Mouse (Mus musculus): ENCODE measurements around the gene Gm10945. TPM values are rescaled to one million over a fixed set of nuclear protein-coding genes. Genes with fewer than 3 reads are reported as not detected.

Gene Gm10945
- polyA plus RNA-seq, 1 experiment from 2014 or later, result not detected

GRCm38 (mm10) chr10:6705226-6705885 lies 56.2 kb downstream of the Gm10945 start:
- Histone ChIP-seq H3K4me3 (replicated peaks; ENCODE audit: low read depth, low read length) (no peak overlapping the region), H3K4me1 (ENCODE audit: control insufficient read depth, insufficient read depth, low read length) (no peaks in the 10 kb centered on the region), H3K9ac (replicated peaks; ENCODE audit: low read length) (no peak overlapping the region), H3K4me2 (ENCODE audit: low read length) (no peak overlapping the region), H3K36me3 (ENCODE audit: control insufficient read depth, insufficient read depth, low read length) (no peaks in the 10 kb centered on the region), H3K27ac (replicated peaks; ENCODE audit: low read depth, low read length) (no peak overlapping the region), H3K9me3 (ENCODE audit: control insufficient read depth, low read length) (no peaks in the 10 kb centered on the region), H3K27me3 (ENCODE audit: control insufficient read depth, insufficient read depth, low read length) (no peaks in the 10 kb centered on the region)
- 85% methylated on average over 1 of the region's 1 CpGs for WGBS
- peak; percentile 33 for DNase-seq
- no peak for ATAC-seq (ENCODE audit: low FRiP score, low TSS enrichment)

DNA sequence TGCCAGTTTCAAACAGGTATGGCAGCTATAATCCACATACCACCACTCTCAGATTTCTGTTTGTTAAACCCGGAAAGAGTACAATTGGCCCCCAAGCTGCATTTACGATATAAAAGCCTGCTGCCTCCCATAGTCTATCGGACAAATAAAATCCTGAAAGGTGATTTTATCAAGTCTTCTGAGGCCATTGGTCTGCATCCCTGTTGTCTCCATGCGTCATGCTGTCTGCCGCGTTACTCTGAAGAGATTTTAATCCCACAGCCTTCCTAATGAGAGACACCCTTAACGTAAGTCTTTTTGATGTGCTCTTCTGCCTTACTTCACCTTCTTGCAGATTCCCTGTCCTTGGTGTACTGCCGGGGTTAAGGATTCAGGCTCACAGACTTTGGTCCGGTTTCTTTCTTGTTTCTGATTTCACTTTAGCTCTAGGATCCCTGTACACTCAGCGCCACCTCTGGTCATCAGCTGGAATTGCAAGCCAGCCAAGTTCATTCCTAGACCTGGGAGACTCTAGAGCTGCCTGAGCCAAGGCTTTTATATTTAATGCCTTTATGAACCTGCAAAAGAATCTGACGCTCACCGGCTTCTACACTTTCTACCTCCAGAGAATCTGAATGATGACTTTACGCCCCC lies 67.2 kb downstream of the Gm10945 start:
- DNase-seq (peak; percentile 84), ATAC-seq (ENCODE audit: low FRiP score, low TSS enrichment) (peak; percentile 57; the same call in 1 of the 2 replicates)
- Histone ChIP-seq H3K4me3 (replicated peaks; ENCODE audit: low read depth, low read length) (no peak overlapping the region), H3K9me3 (ENCODE audit: control insufficient read depth, low read length) (no peaks in the 10 kb centered on the region), H3K4me2 (ENCODE audit: low read length) (peak overlapping the region; percentile 31), H3K36me3 (ENCODE audit: control insufficient read depth, insufficient read depth, low read length) (no peaks in the 10 kb centered on the region), H3K9ac (replicated peaks; ENCODE audit: low read length) (no peak overlapping the region), H3K27ac (replicated peaks; ENCODE audit: low read depth, low read length) (no peak overlapping the region), H3K4me1 (ENCODE audit: control insufficient read depth, insufficient read depth, low read length) (no peaks in the 10 kb centered on the region), H3K27me3 (ENCODE audit: control insufficient read depth, insufficient read depth, low read length) (no peaks in the 10 kb centered on the region)
- 45% methylated on average over 13 of the region's 13 CpGs for WGBS

Other genes with a start within 250 kb of the Gm10945 start
- gene Oprm1, start 3.3 kb downstream of the Gm10945 start, polyA plus RNA-seq (2014; fragmentation: Nextera tagmentation; extraction: Ambion mirVana), result 1.2 and 3.1 TPM in 2 replicates

Data from midbrain, embryonic 14.5 days (tissue).